Mouse (Mus musculus) limb, embryonic 15.5 days (tissue): Measurements from ENCODE around the gene Dock8. TPM values are rescaled to one million over a fixed set of nuclear protein-coding genes. Genes with fewer than 3 reads are reported as not detected.

Experiments used
- ATAC-seq: fragments of 200-750 bp; cut with Nextera tagmentation; 2 replicates; pipeline ENCODE4 v1.8.0; 2017; ENCODE audit warnings: low read depth, moderate TSS enrichment; ENCODE audit not compliant: insufficient number of reproducible peaks, low FRiP score, low TSS enrichment
- H3K27ac ChIP-seq: fragments of 300-500 bp; sonication (generic); 2 replicates; pipeline ENCODE4 v1.5.1; 2015; ENCODE audit warnings: moderate library complexity, mild to moderate bottlenecking, inconsistent platforms
- H3K27me3 ChIP-seq: fragments of 300-500 bp; sonication (generic); 2 replicates; pipeline ENCODE4 v1.6.1; 2015; ENCODE audit warnings: inconsistent platforms
- H3K36me3 ChIP-seq: fragments of 300-500 bp; sonication (generic); 2 replicates; pipeline ENCODE4 v1.6.1; 2015; ENCODE audit warnings: inconsistent platforms
- H3K4me1 ChIP-seq: fragments of 300-500 bp; sonication (generic); 2 replicates; pipeline ENCODE4 v1.6.1; 2015; ENCODE audit warnings: inconsistent platforms
- H3K4me2 ChIP-seq: fragments of 300-500 bp; sonication (generic); 2 replicates; pipeline ENCODE4 v1.6.1; 2015; ENCODE audit warnings: mild to moderate bottlenecking, inconsistent platforms
- H3K4me3 ChIP-seq: fragments of 300-500 bp; sonication (generic); 2 replicates; pipeline ENCODE4 v1.5.1; 2015; ENCODE audit warnings: mild to moderate bottlenecking, inconsistent platforms
- H3K9ac ChIP-seq: fragments of 300-500 bp; sonication (generic); 2 replicates; pipeline ENCODE4 v1.6.1; 2015; ENCODE audit warnings: inconsistent platforms
- H3K9me3 ChIP-seq: fragments of 300-500 bp; sonication (generic); 2 replicates; pipeline ENCODE4 v1.6.1; 2016; ENCODE audit warnings: inconsistent platforms
- WGBS: fragments of 180-500 bp; shearing (Covaris S2); methylation state at CpG from one replicate; pipeline ENCODE4 v1.1.7; 2015; 5-methylcytosine and 5-hydroxymethylcytosine counted together
- polyA plus RNA-seq: library from polyadenylated mRNA; unstranded; fragments of >200 nt; fragmentation: Nextera tagmentation; extraction: Ambion mirVana; gene quantifications from 2 replicates; pipeline ENCODE4 v1.2.1, GENCODE M21; 2015

Gene Dock8
- polyA plus RNA-seq, 1 experiment from 2014 or later, result 6.2 TPM

GRCm38 (mm10) chr19:25137907-25138820 lies 138.8 kb downstream of the Dock8 start:
- Histone ChIP-seq H3K4me1 (no peaks in the 10 kb centered on the region), H3K27ac (no peak overlapping the region), H3K9me3 (no peaks in the 10 kb centered on the region), H3K36me3 (no peaks in the 10 kb centered on the region), H3K27me3 (no peaks in the 10 kb centered on the region), H3K4me3 (no peak overlapping the region), H3K9ac (no peak overlapping the region), H3K4me2 (no peak overlapping the region)
- WGBS, result 65% methylated on average over 16 of the region's 16 CpGs
- no peak for ATAC-seq

GRCm38 (mm10) chr19:25144110-25145028 lies 145.0 kb downstream of the Dock8 start:
- Histone ChIP-seq H3K27me3 (no peaks in the 10 kb centered on the region), H3K4me3 (no peak overlapping the region), H3K36me3 (no peaks in the 10 kb centered on the region), H3K27ac (no peak overlapping the region), H3K9me3 (no peaks in the 10 kb centered on the region), H3K4me2 (no peak overlapping the region), H3K9ac (no peak overlapping the region), H3K4me1 (peaks cover 5% of the 10 kb centered on the region; the same call in 1 of the 2 replicates)
- no peak for ATAC-seq
- WGBS, result 46% methylated on average over 17 of the region's 17 CpGs

- no peak overlapping the region for H3K4me3 ChIP-seq
- H3K4me1 ChIP-seq, result peaks cover 5% of the 10 kb centered on the region; the same call in 1 of the 2 replicates
- H3K27ac ChIP-seq, result no peak overlapping the region
- no peaks in the 10 kb centered on the region for H3K27me3 ChIP-seq
- H3K9me3 ChIP-seq, result no peaks in the 10 kb centered on the region
- H3K36me3 ChIP-seq, result no peaks in the 10 kb centered on the region
- 67% methylated on average over 5 of the region's 5 CpGs for WGBS
- no peak overlapping the region for H3K4me2 ChIP-seq
- no peak for ATAC-seq
- no peak overlapping the region for H3K9ac ChIP-seq
Measured at GRCm38 (mm10) chr19:25145116-25145515, 145.8 kb downstream of the Dock8 start.

- Histone ChIP-seq H3K4me2 (no peak overlapping the region), H3K9ac (no peak overlapping the region), H3K27me3 (no peaks in the 10 kb centered on the region), H3K36me3 (no peaks in the 10 kb centered on the region), H3K4me1 (peaks cover 5% of the 10 kb centered on the region; the same call in 1 of the 2 replicates), H3K4me3 (no peak overlapping the region), H3K9me3 (no peaks in the 10 kb centered on the region), H3K27ac (no peak overlapping the region)
- ATAC-seq, result no peak
- 74% methylated on average over 4 of the region's 4 CpGs for WGBS
Measured at GRCm38 (mm10) chr19:25146122-25146521, 146.8 kb downstream of the Dock8 start.

GRCm38 (mm10) chr19:25149788-25150187 lies 150.5 kb downstream of the Dock8 start:
- WGBS, result 67% methylated on average over 8 of the region's 8 CpGs
- no peaks in the 10 kb centered on the region; the same call in 1 of the 2 replicates for H3K4me1 ChIP-seq
- H3K4me3 ChIP-seq, result no peak overlapping the region
- H3K27me3 ChIP-seq, result no peaks in the 10 kb centered on the region
- no peaks in the 10 kb centered on the region for H3K9me3 ChIP-seq
- H3K27ac ChIP-seq, result no peak overlapping the region
- no peak overlapping the region for H3K4me2 ChIP-seq
- no peak for ATAC-seq
- no peaks in the 10 kb centered on the region for H3K36me3 ChIP-seq
- H3K9ac ChIP-seq, result no peak overlapping the region

- peaks cover 5% of the 10 kb centered on the region; the same call in 1 of the 2 replicates for H3K4me1 ChIP-seq
- WGBS, result 71% methylated on average over 7 of the region's 7 CpGs
- no peak overlapping the region for H3K9ac ChIP-seq
- no peaks in the 10 kb centered on the region for H3K27me3 ChIP-seq
- H3K9me3 ChIP-seq, result no peaks in the 10 kb centered on the region
- no peak overlapping the region for H3K4me2 ChIP-seq
- ATAC-seq, result no peak
- H3K36me3 ChIP-seq, result no peaks in the 10 kb centered on the region
- H3K4me3 ChIP-seq, result no peak overlapping the region
- H3K27ac ChIP-seq, result no peak overlapping the region
Measured at GRCm38 (mm10) chr19:25154506-25155178, 155.3 kb downstream of the Dock8 start.

GRCm38 (mm10) chr19:25155250-25155649 lies 155.9 kb downstream of the Dock8 start:
- Histone ChIP-seq H3K27me3 (no peaks in the 10 kb centered on the region), H3K4me1 (peaks cover 5% of the 10 kb centered on the region; the same call in 1 of the 2 replicates), H3K4me3 (no peak overlapping the region), H3K9ac (no peak overlapping the region), H3K27ac (no peak overlapping the region), H3K36me3 (no peaks in the 10 kb centered on the region), H3K9me3 (no peaks in the 10 kb centered on the region), H3K4me2 (no peak overlapping the region)
- no peak for ATAC-seq
- 81% methylated on average over 7 of the region's 7 CpGs for WGBS

- Histone ChIP-seq H3K4me1 (peaks cover 5% of the 10 kb centered on the region; the same call in 1 of the 2 replicates), H3K27ac (no peak overlapping the region), H3K4me2 (no peak overlapping the region), H3K4me3 (no peak overlapping the region), H3K36me3 (no peaks in the 10 kb centered on the region), H3K27me3 (no peaks in the 10 kb centered on the region), H3K9ac (no peak overlapping the region), H3K9me3 (no peaks in the 10 kb centered on the region)
- WGBS, result 67% methylated on average over 11 of the region's 11 CpGs
- ATAC-seq, result no peak
Measured at GRCm38 (mm10) chr19:25155709-25156108, 156.4 kb downstream of the Dock8 start.

GRCm38 (mm10) chr19:25162270-25162669 lies 162.9 kb downstream of the Dock8 start:
- Histone ChIP-seq H3K4me1 (no peaks in the 10 kb centered on the region), H3K36me3 (no peaks in the 10 kb centered on the region), H3K9ac (no peak overlapping the region), H3K9me3 (no peaks in the 10 kb centered on the region), H3K27ac (no peak overlapping the region), H3K4me2 (no peak overlapping the region), H3K27me3 (no peaks in the 10 kb centered on the region), H3K4me3 (no peak overlapping the region)
- 90% methylated on average over 3 of the region's 3 CpGs for WGBS
- ATAC-seq, result no peak

GRCm38 (mm10) chr19:25163426-25163825 lies 164.1 kb downstream of the Dock8 start:
- no peak overlapping the region for H3K4me2 ChIP-seq
- H3K9me3 ChIP-seq, result no peaks in the 10 kb centered on the region
- H3K27ac ChIP-seq, result no peak overlapping the region
- no peaks in the 10 kb centered on the region for H3K4me1 ChIP-seq
- WGBS, result 84% methylated on average over 12 of the region's 12 CpGs
- H3K4me3 ChIP-seq, result no peak overlapping the region
- no peaks in the 10 kb centered on the region for H3K27me3 ChIP-seq
- H3K9ac ChIP-seq, result no peak overlapping the region
- H3K36me3 ChIP-seq, result no peaks in the 10 kb centered on the region
- no peak for ATAC-seq

- no peak overlapping the region for H3K27ac ChIP-seq
- H3K9ac ChIP-seq, result no peak overlapping the region
- no peak overlapping the region for H3K4me3 ChIP-seq
- H3K4me2 ChIP-seq, result no peak overlapping the region
- no peaks in the 10 kb centered on the region for H3K9me3 ChIP-seq
- no peaks in the 10 kb centered on the region for H3K27me3 ChIP-seq
- no peaks in the 10 kb centered on the region for H3K4me1 ChIP-seq
- H3K36me3 ChIP-seq, result no peaks in the 10 kb centered on the region
- no peak for ATAC-seq
- 46% methylated on average over 9 of the region's 9 CpGs for WGBS
Measured at GRCm38 (mm10) chr19:25166412-25166811, 167.1 kb downstream of the Dock8 start.
